Mouse (Mus musculus): ENCODE measurements at regions not wholly inside any gene's neighbourhood (a gene's known extent, or its start where the extent isn't known, plus 50 kb on each side); places are given as distances from the start of the nearest gene placed in this dataset.
A peak's percentile ranks its signal among the peaks of the same experiment; 100 is the strongest.

- no peak for DNase-seq
- intact Hi-C loops (cut with DNase I; ENCODE audit: low total_unique reads): no loop called here
Measured at GRCm38 (mm10) chr5:43392908-43393545, 122.3 kb upstream of the C1qtnf7 start.

GRCm38 (mm10) chr5:43417259-43417658 lies 98.1 kb upstream of the C1qtnf7 start:
- intact Hi-C loops (cut with DNase I; ENCODE audit: low total_unique reads): no loop called here
- no peak for DNase-seq

- peak; percentile 62 for DNase-seq
- intact Hi-C loops (cut with DNase I; ENCODE audit: low total_unique reads): loop anchor here (5.0 kb wide), 1 partner anchor 209 kb away; no protein-coding TSS in a partner anchor
Measured at GRCm38 (mm10) chr5:43422815-43423687, 92.3 kb upstream of the C1qtnf7 start.

GRCm38 (mm10) chr5:43424551-43425257 lies 90.6 kb upstream of the C1qtnf7 start:
- intact Hi-C loops (cut with DNase I; ENCODE audit: low total_unique reads): loop anchor here (5.0 kb wide), 1 partner anchor 208 kb away; no protein-coding TSS in a partner anchor
- no peak for DNase-seq

- DNase-seq: no peak
- intact Hi-C loops (cut with DNase I; ENCODE audit: low total_unique reads): no loop called here
Measured at GRCm38 (mm10) chr5:43433337-43433736, 82.0 kb upstream of the C1qtnf7 start.

- intact Hi-C loops (cut with DNase I; ENCODE audit: low total_unique reads): no loop called here
- no peak for DNase-seq
Measured at GRCm38 (mm10) chr5:43439191-43439590, 76.1 kb upstream of the C1qtnf7 start.

- intact Hi-C loops (cut with DNase I; ENCODE audit: low total_unique reads): no loop called here
Measured at GRCm38 (mm10) chr5:43441306-43441705, 74.0 kb upstream of the C1qtnf7 start.

GRCm38 (mm10) chr5:43444582-43445214 lies 70.6 kb upstream of the C1qtnf7 start:
- DNase-seq: no peak
- intact Hi-C loops (cut with DNase I; ENCODE audit: low total_unique reads): no loop called here

More at GRCm38 (mm10) chr5:43441306-43441705, 74.0 kb upstream of the C1qtnf7 start:
- DNase-seq: peak; percentile 6

GRCm38 (mm10) chr5:43445620-43446019 lies 69.7 kb upstream of the C1qtnf7 start:
- DNase-seq: no peak
- intact Hi-C loops (cut with DNase I; ENCODE audit: low total_unique reads): no loop called here

GRCm38 (mm10) chr5:43446295-43446694 lies 69.0 kb upstream of the C1qtnf7 start:
- intact Hi-C loops (cut with DNase I; ENCODE audit: low total_unique reads): no loop called here

GRCm38 (mm10) chr5:43456018-43456417 lies 59.3 kb upstream of the C1qtnf7 start:
- DNase-seq: peak; percentile 18
- intact Hi-C loops (cut with DNase I; ENCODE audit: low total_unique reads): no loop called here

More at GRCm38 (mm10) chr5:43446295-43446694, 69.0 kb upstream of the C1qtnf7 start:
- DNase-seq: no peak

- intact Hi-C loops (cut with DNase I; ENCODE audit: low total_unique reads): no loop called here
Measured at GRCm38 (mm10) chr5:43457725-43458124, 57.6 kb upstream of the C1qtnf7 start.

GRCm38 (mm10) chr5:43461987-43462715 lies 53.2 kb upstream of the C1qtnf7 start:
- no peak for DNase-seq
- intact Hi-C loops (cut with DNase I; ENCODE audit: low total_unique reads): no loop called here

More at GRCm38 (mm10) chr5:43457725-43458124, 57.6 kb upstream of the C1qtnf7 start:
- DNase-seq: no peak

All from gastrocnemius, postnatal 14 days (tissue).